Mouse (Mus musculus) yolk sac, embryonic 10.5 days (tissue): ENCODE data around the gene H2-T24.
"Not testable (repeated sequence)": the region's sequence is repeated elsewhere in the genome, so short reads cannot be mapped to it uniquely, and the experiment has no call there.

ENCODE experiments used
- DNase-seq: peaks from one replicate; pipeline ENCODE4 v3.0.0-alpha.2; 2017; ENCODE audit warnings: low spot score

H2-T24 gene

GRCm38 (mm10) chr17:36020191-36021073 is at the start of gene H2-T24:
Gene H2-T24 (minus strand): TSS chr17:36020560.
- peak; percentile 79 for DNase-seq

GRCm38 (mm10) chr17:36060829-36061228 is 40.5 kb upstream of the H2-T24 start:
- peak; percentile 32 for DNase-seq

- DNase-seq = peak; percentile 36
Observed at GRCm38 (mm10) chr17:36058362-36058761, 38.0 kb upstream of the H2-T24 start, which contains the start of gene Gm11127. Gene Gm11127 (minus strand): TSS chr17:36058371.

GRCm38 (mm10) chr17:36057927-36058326 is 37.6 kb upstream of the H2-T24 start:
- DNase-seq = not testable (repeated sequence)

GRCm38 (mm10) chr17:36043286-36043685 is 22.9 kb upstream of the H2-T24 start:
- DNase-seq = no peak

GRCm38 (mm10) chr17:36042610-36043169 is 22.3 kb upstream of the H2-T24 start, which contains the start of the genes H2-T22 and Gm6034:
Gene H2-T22 (minus strand): TSS chr17:36042747.
Gene Gm6034 (plus strand): TSS chr17:36042961.
- peak; percentile 63 for DNase-seq

GRCm38 (mm10) chr17:36042055-36042454 is 21.7 kb upstream of the H2-T24 start:
- not testable (repeated sequence) for DNase-seq

- DNase-seq = not testable (repeated sequence)
Observed at GRCm38 (mm10) chr17:36040604-36041003, 20.2 kb upstream of the H2-T24 start.

GRCm38 (mm10) chr17:36036126-36036525 is 15.8 kb upstream of the H2-T24 start:
- DNase-seq = not testable (repeated sequence)

GRCm38 (mm10) chr17:36035010-36035638 is 14.8 kb upstream of the H2-T24 start:
- peak; percentile 72 for DNase-seq

GRCm38 (mm10) chr17:36034524-36034923 is 14.2 kb upstream of the H2-T24 start:
- not testable (repeated sequence) for DNase-seq

GRCm38 (mm10) chr17:36032351-36032875 is 12.1 kb upstream of the H2-T24 start, which contains the start of gene H2-T23:
Gene H2-T23 (minus strand): TSS chr17:36032855.
- DNase-seq = peak; percentile 62

GRCm38 (mm10) chr17:36031583-36032331 is 11.4 kb upstream of the H2-T24 start:
- DNase-seq = not testable (repeated sequence)

- not testable (repeated sequence) for DNase-seq
Observed at GRCm38 (mm10) chr17:36030703-36031582, 10.6 kb upstream of the H2-T24 start.

GRCm38 (mm10) chr17:36030046-36030702 is 9.8 kb upstream of the H2-T24 start:
- DNase-seq = not testable (repeated sequence)

- no peak for DNase-seq
Observed at GRCm38 (mm10) chr17:36028879-36029619, 8.7 kb upstream of the H2-T24 start.

- no peak for DNase-seq
Observed at GRCm38 (mm10) chr17:36027663-36028062, 7.3 kb upstream of the H2-T24 start.

- DNase-seq = no peak
Observed at GRCm38 (mm10) chr17:36025901-36026300, 5.5 kb upstream of the H2-T24 start.

- no peak for DNase-seq
Observed at GRCm38 (mm10) chr17:36025197-36025596, 4.8 kb upstream of the H2-T24 start.
